Mouse (Mus musculus) midbrain, embryonic 11.5 days (tissue): Measurements from ENCODE around the gene Ms4a8a. TPM values are rescaled to one million over a fixed set of nuclear protein-coding genes. Genes with fewer than 3 reads are reported as not detected.

Experiments used
- ATAC-seq: fragments of 200-750 bp; cut with Nextera tagmentation; 2 replicates; pipeline ENCODE4 v1.8.0; 2017; ENCODE audit warnings: moderate TSS enrichment, moderate library complexity; ENCODE audit not compliant: low FRiP score
- DNase-seq: peaks from one replicate; pipeline ENCODE4 v3.0.0; 2015; ENCODE audit warnings: low spot score; ENCODE audit errors: missing footprints
- H3K27ac ChIP-seq: fragments of 300-500 bp; sonication (generic); 2 replicates; pipeline ENCODE4 v1.5.1; 2014; ENCODE audit warnings: low read depth, low read length
- H3K27me3 ChIP-seq: fragments of 300-500 bp; sonication (generic); 2 replicates; pipeline ENCODE4 v1.6.1; 2014; ENCODE audit warnings: mild to moderate bottlenecking, low read length, moderate library complexity, mixed read lengths; ENCODE audit not compliant: control insufficient read depth, insufficient read depth
- H3K36me3 ChIP-seq: fragments of 300-500 bp; sonication (generic); 2 replicates; pipeline ENCODE4 v1.6.1; 2014; ENCODE audit warnings: mild to moderate bottlenecking, low read length, moderate library complexity, mixed read lengths; ENCODE audit not compliant: control insufficient read depth, insufficient read depth
- H3K4me1 ChIP-seq: fragments of 300-500 bp; sonication (generic); 2 replicates; pipeline ENCODE4 v1.6.1; 2014; ENCODE audit warnings: low read length; ENCODE audit not compliant: control insufficient read depth, insufficient read depth
- H3K4me2 ChIP-seq: fragments of 300-500 bp; sonication (generic); 2 replicates; pipeline ENCODE4 v1.6.1; 2014; ENCODE audit warnings: mild to moderate bottlenecking, moderate library complexity
- H3K4me3 ChIP-seq: fragments of 300-500 bp; sonication (generic); 2 replicates; pipeline ENCODE4 v1.5.1; 2014; ENCODE audit warnings: low read depth, low read length
- H3K9ac ChIP-seq: fragments of 300-500 bp; sonication (generic); 2 replicates; pipeline ENCODE4 v1.6.1; 2014; ENCODE audit warnings: low read length
- H3K9me3 ChIP-seq: fragments of 300-500 bp; sonication (generic); 2 replicates; pipeline ENCODE4 v1.6.1; 2016; ENCODE audit warnings: low read length; ENCODE audit not compliant: control insufficient read depth
- WGBS: fragments of 180-500 bp; shearing (Covaris S2); extraction: QIAGEN DNeasy Blood & Tissue Kit; methylation state at CpG from one replicate; pipeline ENCODE4 v1.1.7; 2014; 5-methylcytosine and 5-hydroxymethylcytosine counted together
- polyA plus RNA-seq: library from polyadenylated mRNA; unstranded; fragments of >200 nt; fragmentation: Nextera tagmentation; extraction: Ambion mirVana; gene quantifications from 2 replicates; pipeline ENCODE4 v1.2.1, GENCODE M21; 2014

Ms4a8a gene
- polyA plus RNA-seq, 1 experiment from 2014 or later, result not detected

GRCm38 (mm10) chr19:11048009-11048408, 32.9 kb downstream of the Ms4a8a start:
- H3K27me3 ChIP-seq, result no peaks in the 10 kb centered on the region
- DNase-seq (peak; percentile 26), ATAC-seq (no peak)
- no peak overlapping the region for H3K4me2 ChIP-seq
- no peaks in the 10 kb centered on the region for H3K36me3 ChIP-seq
- 81% methylated on average over 6 of the region's 6 CpGs for WGBS
- no peaks in the 10 kb centered on the region for H3K4me1 ChIP-seq
- no peak overlapping the region for H3K4me3 ChIP-seq
- no peak overlapping the region for H3K27ac ChIP-seq
- no peaks in the 10 kb centered on the region for H3K9me3 ChIP-seq
- no peak overlapping the region for H3K9ac ChIP-seq

- peak; percentile 94 for DNase-seq
- H3K9ac ChIP-seq, result peak overlapping the region; percentile 42; the same call in 1 of the 2 replicates
- no peaks in the 10 kb centered on the region for H3K27me3 ChIP-seq
- no peaks in the 10 kb centered on the region for H3K36me3 ChIP-seq
- H3K4me3 ChIP-seq, result peak overlapping the region; percentile 23
- ATAC-seq, result peak; percentile 100
- H3K4me2 ChIP-seq, result peak overlapping the region; percentile 45
- H3K27ac ChIP-seq, result no peak overlapping the region
- H3K9me3 ChIP-seq, result no peaks in the 10 kb centered on the region
- WGBS, result 9% methylated on average over 32 of the region's 40 CpGs
- H3K4me1 ChIP-seq, result no peaks in the 10 kb centered on the region
Measured at GRCm38 (mm10) chr19:11044996-11045711, 35.7 kb downstream of the Ms4a8a start.

- 48% methylated on average over 5 of the region's 5 CpGs for WGBS
- Histone ChIP-seq H3K4me2 (peak overlapping the region; percentile 45), H3K9ac (peak overlapping the region; percentile 42; the same call in 1 of the 2 replicates)
Measured at GRCm38 (mm10) chr19:11044671-11044995, 36.3 kb downstream of the Ms4a8a start.

GRCm38 (mm10) chr19:11037570-11037969, 43.3 kb downstream of the Ms4a8a start:
- Histone ChIP-seq H3K27ac (no peak overlapping the region), H3K4me3 (no peak overlapping the region), H3K9ac (no peak overlapping the region), H3K4me2 (no peak overlapping the region), H3K27me3 (no peaks in the 10 kb centered on the region), H3K9me3 (no peaks in the 10 kb centered on the region), H3K36me3 (no peaks in the 10 kb centered on the region), H3K4me1 (no peaks in the 10 kb centered on the region)
- ATAC-seq (no peak), DNase-seq (no peak)

More at GRCm38 (mm10) chr19:11044671-11044995, 36.3 kb downstream of the Ms4a8a start:
- H3K27me3 ChIP-seq, result no peaks in the 10 kb centered on the region
- H3K4me3 ChIP-seq, result peak overlapping the region; percentile 23
- no peaks in the 10 kb centered on the region for H3K4me1 ChIP-seq
- no peak overlapping the region for H3K27ac ChIP-seq
- H3K9me3 ChIP-seq, result no peaks in the 10 kb centered on the region
- DNase-seq, result no peak
- no peaks in the 10 kb centered on the region for H3K36me3 ChIP-seq
- peak; percentile 77 for ATAC-seq

- DNase-seq, result no peak
- Histone ChIP-seq H3K9me3 (no peaks in the 10 kb centered on the region), H3K27ac (no peak overlapping the region), H3K36me3 (no peaks in the 10 kb centered on the region), H3K9ac (no peak overlapping the region), H3K4me3 (no peak overlapping the region), H3K4me2 (no peak overlapping the region), H3K27me3 (no peaks in the 10 kb centered on the region), H3K4me1 (no peaks in the 10 kb centered on the region)
- no peak for ATAC-seq
Measured at GRCm38 (mm10) chr19:11022382-11022781, 58.5 kb downstream of the Ms4a8a start.

- H3K4me3 ChIP-seq, result no peak within 1 kb of the TSS
- no peak for ATAC-seq
- WGBS, result 80% methylated on average over 3 of the region's 3 CpGs
Measured at GRCm38 (mm10) chr19:11017891-11018290, 63.0 kb downstream of the Ms4a8a start, which contains the start of gene Ms4a18. Ms4a18 (minus strand) TSS chr19:11018031.

More at GRCm38 (mm10) chr19:11017891-11018290, 63.0 kb downstream of the Ms4a8a start, which contains the start of gene Ms4a18:
- H3K9ac ChIP-seq, result no peak within 1 kb of the TSS
- no peak within 1 kb of the TSS for H3K4me2 ChIP-seq
- H3K27ac ChIP-seq, result no peak within 1 kb of the TSS
- no peak for DNase-seq
- no peaks in the 10 kb centered on the region for H3K36me3 ChIP-seq
- no peaks in the 10 kb centered on the region for H3K4me1 ChIP-seq
- H3K9me3 ChIP-seq, result no peaks in the 10 kb centered on the region
- H3K27me3 ChIP-seq, result no peaks in the 10 kb centered on the region

Other genes with a start within 250 kb of the Ms4a8a start
- gene Slc15a3, start 241.4 kb downstream of the Ms4a8a start, polyA plus RNA-seq, result 0.18 and 0.25 TPM in 2 replicates
- 51.3 and 58.3 TPM in 2 replicates for gene Tmem132a, start 211.2 kb downstream of the Ms4a8a start, polyA plus RNA-seq
- 38.7 and 41.2 TPM in 2 replicates for gene Tmem109, start 199.1 kb downstream of the Ms4a8a start, polyA plus RNA-seq
- 52.7 and 58.4 TPM in 2 replicates for gene Prpf19, start 185.9 kb downstream of the Ms4a8a start, polyA plus RNA-seq
- 0.22 TPM in 1 of 2 replicates, not detected in the other for gene Zp1, start 160.5 kb downstream of the Ms4a8a start, polyA plus RNA-seq
- 0.05 and 0.12 TPM in 2 replicates for gene Ptgdr2, start 143.9 kb downstream of the Ms4a8a start, polyA plus RNA-seq
- gene Ccdc86, start 131.8 kb downstream of the Ms4a8a start, polyA plus RNA-seq, result 20.0 and 22.5 TPM in 2 replicates
- not detected in 2 replicates for gene Ms4a10, start 106.4 kb downstream of the Ms4a8a start, polyA plus RNA-seq
- gene Ms4a15, start 87.9 kb downstream of the Ms4a8a start, polyA plus RNA-seq, result not detected in 2 replicates
- not detected in 2 replicates for gene Ms4a18, start 63.1 kb downstream of the Ms4a8a start, polyA plus RNA-seq
- not detected in 2 replicates for gene 1700017D01Rik, start 49.8 kb upstream of the Ms4a8a start, polyA plus RNA-seq
- gene 1700025F22Rik, start 84.2 kb upstream of the Ms4a8a start, polyA plus RNA-seq, result not detected in 2 replicates
- not detected in 2 replicates for gene Ms4a13, start 115.6 kb upstream of the Ms4a8a start, polyA plus RNA-seq
- not detected in 2 replicates for gene Ms4a12, start 151.3 kb upstream of the Ms4a8a start, polyA plus RNA-seq
- gene Ms4a1, start 185.1 kb upstream of the Ms4a8a start, polyA plus RNA-seq, result not detected in 2 replicates
- not detected in 2 replicates for gene Ms4a5, start 202.8 kb upstream of the Ms4a8a start, polyA plus RNA-seq
- gene Ms4a14, start 233.4 kb upstream of the Ms4a8a start, polyA plus RNA-seq, result 0.14 TPM in 1 of 2 replicates, not detected in the other